Mouse (Mus musculus) lung, adult 2 months (tissue): Measurements from ENCODE around the gene Moap1.

Source experiments
- CTCF ChIP-seq: fragments of 200-500 bp; IDR thresholded peaks from 2 replicates; pipeline ENCODE4 v1.5.1; 2011; ENCODE audit warnings: mild to moderate bottlenecking, low read length, control low read depth; ENCODE audit not compliant: insufficient read depth
- POLR2A ChIP-seq: fragments of 200-500 bp; IDR thresholded peaks from 2 replicates; pipeline ENCODE4 v1.6.1; 2011; ENCODE audit warnings: low read depth, mild to moderate bottlenecking, control low read depth, low read length, borderline replicate concordance; ENCODE audit errors: extremely low read depth

DNA sequence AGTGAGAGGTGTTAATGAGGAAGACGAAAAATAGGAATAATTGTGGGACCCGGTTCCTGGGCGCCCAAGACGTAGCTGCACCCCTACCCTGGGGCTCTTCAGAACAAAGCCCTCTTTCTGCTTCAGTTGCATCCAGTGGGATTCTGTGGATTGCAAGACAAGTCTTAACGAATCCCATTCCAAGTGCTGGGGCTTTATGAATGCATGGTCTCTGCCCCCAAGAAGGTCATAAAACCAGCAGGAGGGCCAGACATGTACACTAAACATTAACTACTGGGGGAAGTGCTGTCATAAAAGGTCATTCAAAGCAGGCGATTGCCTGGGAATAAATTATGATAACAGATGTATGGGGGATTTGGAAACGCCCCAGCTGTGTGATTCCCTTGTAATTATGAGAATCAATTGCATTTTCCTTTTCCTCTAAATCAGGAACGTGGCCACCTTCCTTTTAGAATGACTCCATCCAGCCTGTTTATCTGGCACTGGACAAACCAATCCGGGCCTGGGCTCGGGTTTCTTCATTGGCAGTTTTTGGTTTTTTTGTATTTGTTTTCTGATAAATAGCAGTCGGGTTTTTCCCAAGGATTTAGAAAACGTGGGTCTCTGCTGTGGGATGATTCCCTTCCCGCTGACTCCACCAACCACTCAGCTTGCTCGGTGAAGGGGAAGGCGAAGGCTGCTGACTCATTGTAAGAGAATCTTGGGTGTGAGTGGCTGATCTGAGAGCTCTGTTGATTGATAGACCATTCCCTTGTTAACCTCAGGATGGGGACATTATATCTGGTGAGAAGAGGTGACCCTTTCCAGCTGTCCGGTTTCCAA, 12.5 kb downstream of the Moap1 start:
- no peak for TF ChIP-seq CTCF
- TF ChIP-seq POLR2A: no peak
